Mouse (Mus musculus): ENCODE data around the gene Ogdhl.

Gene Ogdhl

GRCm38 (mm10) chr14:32379395-32380098 lies 57.7 kb downstream of the Ogdhl start:
- DNase-seq (ENCODE audit: low spot score in 2 of 2), result no peak

DNA sequence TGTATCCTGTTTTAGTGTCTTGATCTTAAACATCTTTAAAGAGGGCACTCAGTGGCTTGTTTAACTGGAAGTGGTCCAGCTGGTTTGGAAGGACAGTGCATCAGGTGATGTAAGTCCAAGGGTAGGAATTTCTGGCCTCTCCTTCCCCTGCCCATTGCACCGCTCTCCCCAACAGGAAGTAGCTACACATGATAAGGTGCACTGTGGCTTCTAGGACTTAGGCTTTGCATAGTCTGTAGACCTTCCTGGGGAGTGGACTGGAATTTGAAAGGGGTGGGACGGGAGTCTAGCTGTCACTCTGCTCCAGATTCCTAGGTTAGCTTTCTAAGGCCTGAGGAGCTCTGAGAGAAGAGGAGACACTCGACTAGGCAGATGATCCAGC lies 58.3 kb downstream of the Ogdhl start:
- no peak for DNase-seq (ENCODE audit: low spot score in 2 of 2)

DNA sequence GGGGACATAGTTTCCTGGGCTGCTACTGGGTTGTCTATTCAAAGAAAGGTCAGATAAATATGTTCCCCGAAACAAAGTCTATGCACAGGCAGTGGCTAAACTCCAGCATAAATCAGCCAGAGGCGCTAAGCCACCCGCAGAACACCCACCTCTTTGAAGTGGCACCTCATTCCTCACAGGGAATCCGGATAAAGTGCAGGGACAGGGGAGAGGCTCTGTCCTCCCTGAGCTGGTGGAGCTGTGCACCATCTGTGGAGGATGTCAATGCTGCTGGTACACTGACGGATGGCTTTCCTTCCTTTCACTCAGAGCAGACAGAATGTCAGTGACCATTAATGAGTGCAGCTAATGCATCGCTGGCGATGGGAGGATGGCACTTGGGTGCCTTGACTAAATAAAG lies 59.2 kb downstream of the Ogdhl start:
- no peak for DNase-seq (ENCODE audit: low spot score in 2 of 2)

GRCm38 (mm10) chr14:32381619-32382018 lies 59.8 kb downstream of the Ogdhl start:
- no peak for DNase-seq (ENCODE audit: low spot score in 2 of 2)

DNA sequence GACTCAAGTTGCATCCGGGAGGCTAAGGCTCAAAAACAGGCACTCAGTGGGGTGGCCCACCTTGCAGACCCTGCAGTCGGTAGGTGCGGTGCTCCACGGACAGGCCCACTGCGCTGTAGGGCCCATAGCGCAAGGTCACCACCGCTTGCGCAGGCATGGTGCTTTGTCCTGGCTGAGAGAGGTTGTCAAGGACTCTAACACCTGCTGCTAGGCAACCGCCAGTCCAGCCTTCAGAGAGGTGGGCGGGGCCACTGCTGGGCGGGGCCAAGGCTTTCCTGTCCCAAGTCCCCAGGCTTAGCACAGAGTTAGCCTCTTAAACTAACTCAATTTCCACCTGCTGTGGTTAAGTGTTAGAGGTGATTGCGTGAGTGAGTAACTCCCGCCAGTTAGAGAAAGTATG lies 66.4 kb downstream of the Ogdhl start, which contains the start of gene 1700024G13Rik:
Gene 1700024G13Rik (minus strand): TSS at position 196 of the 400 bp plus-strand sequence.
- no peak for DNase-seq (ENCODE audit: low spot score in 2 of 2)

Measured in urinary bladder, postnatal 36 days (tissue).